Mouse (Mus musculus) thymus, postnatal 25 days (tissue): ENCODE data around the gene Adgrg5.

ENCODE experiments used
- DNase-seq: peaks from one replicate; pipeline ENCODE4 v3.0.0; 2022

The Adgrg5 gene

DNA sequence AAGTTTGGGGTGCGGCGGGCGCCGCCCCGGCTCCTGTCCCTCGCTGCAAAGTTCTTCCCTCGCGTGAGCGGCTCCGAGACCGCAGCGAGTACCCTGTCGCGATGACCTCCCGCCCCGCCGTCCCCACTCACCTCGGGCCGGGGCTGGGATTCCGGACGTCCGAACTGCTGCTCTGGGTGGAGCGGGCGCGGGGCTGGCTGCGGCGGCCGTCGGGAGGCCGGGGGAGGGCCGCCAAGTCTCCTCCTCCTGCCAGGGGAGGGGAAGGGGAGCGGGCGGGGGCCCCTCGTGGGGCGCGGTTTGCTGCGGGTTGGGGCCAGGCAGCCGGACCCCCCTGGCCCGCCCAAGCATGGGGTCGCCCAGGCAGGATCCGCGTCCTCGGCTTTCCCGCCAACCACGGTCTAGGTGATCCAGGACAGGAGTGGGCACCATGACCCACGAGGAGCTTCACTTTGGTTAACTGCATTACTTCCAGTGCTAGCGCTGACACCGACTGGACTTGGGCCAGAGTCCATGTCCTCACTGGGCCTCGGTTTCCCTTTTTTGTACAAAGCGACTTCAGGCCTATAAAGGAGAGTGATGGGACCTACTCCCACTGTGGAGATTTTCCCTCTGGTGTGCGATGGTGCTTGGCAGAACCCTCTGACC lies 5.5 kb upstream of the Adgrg5 start, which contains the start of gene Ccdc102a:
TSS of gene Ccdc102a (minus strand) at position 248 of the 645 bp plus-strand sequence.
- DNase-seq: peak; percentile 35

GRCm38 (mm10) chr8:94919256-94919655 lies 4.2 kb upstream of the Adgrg5 start:
- DNase-seq: peak; percentile 47

DNA sequence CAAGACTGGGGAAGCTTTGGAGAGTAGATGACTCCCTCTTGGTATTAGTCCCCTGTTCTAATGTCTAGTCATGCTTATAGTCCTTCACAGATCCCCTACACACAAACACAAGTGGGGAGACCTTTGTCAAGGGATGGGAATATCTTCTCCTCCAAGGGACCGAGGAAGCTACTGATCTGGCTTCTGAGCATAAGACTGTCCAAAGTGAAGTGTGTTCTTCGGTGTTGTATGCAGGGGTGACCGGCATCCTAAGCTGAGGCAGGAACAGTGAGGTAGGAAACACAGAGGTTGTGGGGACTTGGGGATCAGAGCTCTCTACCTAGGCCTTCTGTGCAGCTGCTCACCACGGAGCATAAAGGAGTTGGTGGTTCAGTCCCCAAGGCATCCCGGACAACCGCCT lies 1.3 kb upstream of the Adgrg5 start:
- DNase-seq: no peak

GRCm38 (mm10) chr8:94922602-94923001 lies 892 bp upstream of the Adgrg5 start:
- DNase-seq: no peak

GRCm38 (mm10) chr8:94928227-94928626 lies 4.7 kb downstream of the Adgrg5 start:
- DNase-seq: no peak

- DNase-seq: no peak
These were observed 10.4 kb downstream of the Adgrg5 start for GRCm38 (mm10) chr8:94933918-94934317.

DNA sequence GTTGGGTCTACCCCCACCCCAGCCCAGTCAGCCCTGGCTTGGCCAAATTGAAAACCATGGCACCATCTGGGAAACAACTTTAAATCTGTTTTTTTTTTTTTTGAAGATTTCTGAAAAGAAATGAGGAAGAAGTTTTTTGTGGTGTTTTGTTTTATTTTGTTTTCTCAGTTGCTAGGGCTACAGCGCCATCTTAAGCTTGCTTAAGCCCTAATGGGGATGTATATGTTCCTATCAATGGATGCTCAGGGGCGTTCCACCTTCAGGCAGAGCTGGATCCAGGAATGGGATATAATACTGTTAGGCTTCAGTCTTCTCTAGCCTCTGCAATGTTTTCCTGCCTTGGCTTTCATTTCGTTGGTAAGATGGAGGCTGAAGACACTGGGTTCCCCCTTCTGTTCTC lies 11.7 kb downstream of the Adgrg5 start:
- DNase-seq: no peak

GRCm38 (mm10) chr8:94942566-94942965 lies 19.1 kb downstream of the Adgrg5 start:
- peak; percentile 80 for DNase-seq

GRCm38 (mm10) chr8:94945185-94945584 lies 21.7 kb downstream of the Adgrg5 start:
- no peak for DNase-seq

- DNase-seq: no peak
These were observed 24.9 kb downstream of the Adgrg5 start for GRCm38 (mm10) chr8:94948421-94948820.

DNA sequence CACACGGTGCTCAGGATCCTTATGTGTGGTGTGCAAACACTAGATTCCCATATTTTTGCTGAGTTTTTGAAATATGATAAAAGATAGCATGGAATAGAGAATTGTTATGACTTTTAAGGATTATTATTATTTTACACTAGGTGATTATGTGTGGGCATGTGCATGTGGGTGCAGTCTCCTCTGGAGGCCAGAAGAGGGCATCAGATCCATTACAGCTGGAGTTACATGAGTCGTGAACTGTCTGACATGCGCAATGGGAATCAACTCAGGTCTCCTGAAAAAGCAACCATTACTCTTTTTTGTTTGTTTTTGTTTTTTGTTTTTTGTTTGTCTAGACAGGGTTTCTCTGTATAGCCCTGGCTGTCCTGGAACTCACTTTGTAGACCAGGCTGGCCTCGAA lies 25.5 kb downstream of the Adgrg5 start:
- no peak for DNase-seq

GRCm38 (mm10) chr8:94950046-94950445 lies 26.6 kb downstream of the Adgrg5 start:
- peak; percentile 72 for DNase-seq

GRCm38 (mm10) chr8:94950458-94950857 lies 27.0 kb downstream of the Adgrg5 start:
- no peak for DNase-seq

DNA sequence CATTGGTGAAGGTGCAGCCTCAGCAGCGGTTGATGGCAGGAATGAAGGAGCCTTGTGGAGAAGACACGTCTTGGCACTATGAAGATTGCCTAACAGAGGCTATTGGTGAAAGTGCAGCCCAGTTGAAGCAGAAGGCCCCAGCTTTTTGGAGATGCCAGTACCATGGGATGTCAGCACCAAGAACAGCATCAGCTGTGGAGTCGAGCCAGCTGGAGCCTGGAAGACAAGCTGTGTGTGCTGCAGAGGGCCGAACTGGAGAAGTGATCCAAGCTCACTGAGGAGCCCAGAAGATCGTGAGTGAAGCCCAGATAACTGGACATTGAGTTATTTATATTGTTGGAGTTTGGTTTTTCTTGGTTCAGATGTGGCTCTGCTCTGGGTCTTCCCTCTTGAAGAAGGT lies 28.6 kb downstream of the Adgrg5 start:
- no peak for DNase-seq

- DNase-seq: peak; percentile 32
These were observed 30.3 kb downstream of the Adgrg5 start for GRCm38 (mm10) chr8:94953624-94954367.

DNA sequence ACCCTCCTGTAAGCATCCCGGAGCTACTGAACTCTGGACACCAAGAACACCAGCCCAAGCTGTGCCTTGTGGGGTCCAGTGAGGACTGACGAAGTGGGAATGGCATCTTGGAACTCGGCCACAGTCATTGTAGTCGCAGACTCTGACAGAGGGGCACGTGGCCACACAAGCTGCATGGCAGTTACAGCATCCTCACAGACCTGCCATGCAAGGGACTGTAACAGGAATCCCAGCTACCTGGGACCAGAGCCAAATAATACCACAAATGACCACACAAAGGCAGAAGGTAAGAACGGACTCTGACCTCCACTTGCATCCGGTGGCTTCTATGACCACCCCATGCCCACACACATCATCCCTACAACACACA lies 30.9 kb downstream of the Adgrg5 start:
- no peak for DNase-seq

- DNase-seq: peak; percentile 68
These were observed 31.6 kb downstream of the Adgrg5 start for GRCm38 (mm10) chr8:94954921-94955758.

DNA sequence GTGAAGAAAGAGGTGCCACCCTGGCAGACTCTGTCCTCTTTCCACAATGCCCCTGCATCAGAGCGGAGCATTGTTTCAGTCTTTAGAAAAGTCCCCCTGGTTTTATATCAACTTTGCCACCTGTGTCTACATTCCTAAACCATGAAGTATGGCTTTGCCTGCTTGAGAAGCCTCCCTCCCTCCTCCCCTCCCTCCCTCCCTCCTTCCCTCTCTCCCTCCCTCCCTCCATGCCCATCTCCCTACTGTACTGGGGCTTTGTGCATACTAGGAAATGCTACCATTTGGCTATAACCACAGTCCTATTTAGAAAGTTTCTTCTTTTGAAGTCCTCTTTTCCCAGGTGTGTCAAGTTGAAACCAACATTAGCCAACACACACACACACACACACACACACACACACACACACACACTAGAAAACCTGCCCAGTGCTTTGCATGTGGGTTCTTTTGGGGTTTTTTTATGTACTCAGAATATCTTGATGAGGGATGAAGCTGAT lies 32.6 kb downstream of the Adgrg5 start:
- DNase-seq: peak; percentile 48

DNA sequence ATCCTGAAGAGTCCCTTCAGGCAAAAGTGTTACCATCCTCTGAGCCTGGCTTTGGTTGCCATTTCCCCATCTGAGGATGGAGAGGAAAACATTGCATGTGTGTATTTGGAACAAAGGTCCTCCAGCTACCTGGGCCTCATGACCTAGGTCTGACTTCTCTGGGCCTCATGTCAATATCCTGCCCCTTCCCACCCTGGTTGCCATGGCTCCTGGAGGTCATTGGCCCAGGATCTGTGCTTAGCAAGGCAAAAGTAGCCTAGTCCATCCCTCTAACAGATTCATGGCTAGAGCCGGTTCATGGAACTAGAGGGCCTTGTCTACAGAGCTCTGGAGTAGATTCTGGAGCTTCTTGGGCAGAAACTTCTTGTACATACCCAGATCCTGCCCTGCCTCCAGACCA lies 38.7 kb downstream of the Adgrg5 start:
- no peak for DNase-seq

GRCm38 (mm10) chr8:94964828-94965227 lies 41.3 kb downstream of the Adgrg5 start:
- DNase-seq: no peak

GRCm38 (mm10) chr8:94966578-94966977 lies 43.1 kb downstream of the Adgrg5 start:
- peak; percentile 63 for DNase-seq

GRCm38 (mm10) chr8:94967071-94967470 lies 43.6 kb downstream of the Adgrg5 start:
- no peak for DNase-seq

DNA sequence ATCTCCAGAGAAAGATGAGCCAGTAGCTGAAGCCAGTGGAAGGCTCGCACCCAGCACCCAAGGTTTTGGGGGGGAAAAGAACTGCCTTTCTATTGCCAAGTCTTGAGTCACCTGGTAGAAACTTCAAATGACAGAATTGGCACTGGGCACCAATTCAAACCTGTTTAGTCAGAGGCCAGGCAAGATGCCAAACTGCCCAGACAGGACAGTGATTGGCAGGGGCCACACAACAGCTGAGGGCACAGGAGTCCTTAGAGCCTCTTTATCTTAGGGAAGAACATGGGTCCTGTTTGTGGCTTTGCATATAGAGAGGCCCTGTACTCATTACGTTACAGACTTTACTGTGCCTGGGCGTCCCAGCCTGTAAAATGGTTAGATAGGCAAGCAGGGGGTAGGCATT lies 44.1 kb downstream of the Adgrg5 start:
- no peak for DNase-seq
